Mouse (Mus musculus) embryonic facial prominence, embryonic 15.5 days (tissue): ENCODE measurements around the gene Nell2. TPM values are rescaled to one million over a fixed set of nuclear protein-coding genes. Genes with fewer than 3 reads are reported as not detected.
"Not testable (repeated sequence)": the region's sequence is repeated elsewhere in the genome, so short reads cannot be mapped to it uniquely, and the experiment has no call there.

Source experiments
- ATAC-seq: fragments of 200-750 bp; cut with Nextera tagmentation; 2 replicates; pipeline ENCODE4 v1.8.0; 2017; ENCODE audit warnings: low read depth, moderate TSS enrichment; ENCODE audit not compliant: insufficient number of reproducible peaks, low FRiP score, low TSS enrichment
- H3K27ac ChIP-seq: fragments of 300-500 bp; sonication (generic); replicated peaks from 2 replicates; pipeline ENCODE4 v1.5.1; 2015; ENCODE audit warnings: mild to moderate bottlenecking, inconsistent platforms
- H3K27me3 ChIP-seq: fragments of 300-500 bp; sonication (generic); 2 replicates; pipeline ENCODE4 v1.6.1; 2015; ENCODE audit warnings: inconsistent platforms
- H3K36me3 ChIP-seq: fragments of 300-500 bp; sonication (generic); 2 replicates; pipeline ENCODE4 v1.6.1; 2015; ENCODE audit warnings: mild to moderate bottlenecking, inconsistent platforms
- H3K4me1 ChIP-seq: fragments of 300-500 bp; sonication (generic); 2 replicates; pipeline ENCODE4 v1.6.1; 2015; ENCODE audit warnings: inconsistent platforms
- H3K4me2 ChIP-seq: fragments of 300-500 bp; sonication (generic); replicated peaks from 2 replicates; pipeline ENCODE4 v1.6.1; 2015; ENCODE audit warnings: mild to moderate bottlenecking, inconsistent platforms
- H3K4me3 ChIP-seq: fragments of 300-500 bp; sonication (generic); replicated peaks from 2 replicates; pipeline ENCODE4 v1.5.1; 2015; ENCODE audit warnings: mild to moderate bottlenecking, inconsistent platforms
- H3K9ac ChIP-seq: fragments of 300-500 bp; sonication (generic); 2 replicates; pipeline ENCODE4 v1.6.1; 2015; ENCODE audit warnings: inconsistent platforms
- H3K9me3 ChIP-seq: fragments of 300-500 bp; sonication (generic); replicated peaks from 2 replicates; pipeline ENCODE4 v1.6.1; 2016; ENCODE audit warnings: inconsistent platforms
- WGBS: fragments of 180-500 bp; shearing (Covaris S2); methylation state at CpG from one replicate; pipeline ENCODE4 v1.1.7; 2015; 5-methylcytosine and 5-hydroxymethylcytosine counted together
- polyA plus RNA-seq: library from polyadenylated mRNA; unstranded; fragments of >200 nt; fragmentation: Nextera tagmentation; extraction: Ambion mirVana; gene quantifications from 2 replicates; pipeline ENCODE4 v1.2.1, GENCODE M21; 2015

Gene Nell2
- polyA plus RNA-seq, 1 experiment from 2014 or later = 13.6 TPM

DNA sequence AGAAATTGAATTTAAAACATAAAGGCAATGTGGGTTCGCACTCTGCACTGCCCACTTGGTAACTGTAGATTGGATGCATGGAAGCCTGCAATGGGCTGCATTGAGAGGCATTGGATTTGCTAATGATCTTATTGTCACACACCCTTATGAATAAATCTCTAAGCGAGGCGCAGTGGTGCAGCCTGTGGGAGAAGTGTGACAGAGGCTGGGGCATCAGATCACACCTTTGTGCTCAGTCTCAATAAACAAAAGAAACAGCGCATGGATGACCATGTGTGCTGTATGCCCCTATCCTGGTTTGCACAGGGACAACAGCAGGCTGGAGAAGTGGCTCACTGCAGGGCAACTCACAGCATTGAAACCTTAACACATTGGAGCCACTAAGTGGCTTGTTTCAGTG lies 250.4 kb downstream of the Nell2 start:
- no peak overlapping the region for H3K4me2 ChIP-seq
- H3K4me1 ChIP-seq = no peaks in the 10 kb centered on the region
- no peak overlapping the region for H3K9ac ChIP-seq
- no peaks in the 10 kb centered on the region for H3K36me3 ChIP-seq
- H3K4me3 ChIP-seq = no peak overlapping the region
- H3K9me3 ChIP-seq = no peaks in the 10 kb centered on the region
- WGBS = 95% methylated on average over 4 of the region's 4 CpGs
- H3K27me3 ChIP-seq = no peaks in the 10 kb centered on the region
- no peak for ATAC-seq
- H3K27ac ChIP-seq = no peak overlapping the region

DNA sequence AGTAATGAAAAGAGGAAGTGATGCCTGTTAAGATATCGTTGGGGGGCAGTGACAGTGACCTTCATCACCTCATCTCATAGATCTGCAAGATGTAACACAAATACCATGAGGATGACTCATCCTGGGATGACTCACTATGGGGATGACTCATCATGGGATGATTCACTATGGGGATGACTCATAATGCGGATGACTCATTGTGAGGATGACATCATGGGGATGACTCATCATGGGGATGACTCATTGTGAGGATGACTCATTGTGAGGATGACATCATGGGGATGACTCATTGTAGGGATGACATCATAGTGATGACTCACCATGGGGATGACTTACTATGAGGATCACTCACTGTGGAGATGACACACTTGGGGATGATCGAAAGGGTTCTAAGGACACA lies 251.8 kb downstream of the Nell2 start:
- H3K36me3 ChIP-seq = no peaks in the 10 kb centered on the region
- WGBS = 93% methylated on average over 3 of the region's 3 CpGs
- H3K27me3 ChIP-seq = no peaks in the 10 kb centered on the region
- H3K4me3 ChIP-seq = no peak overlapping the region
- ATAC-seq = no peak
- H3K9me3 ChIP-seq = no peaks in the 10 kb centered on the region
- no peak overlapping the region for H3K4me2 ChIP-seq
- H3K9ac ChIP-seq = no peak overlapping the region
- H3K27ac ChIP-seq = no peak overlapping the region
- no peaks in the 10 kb centered on the region for H3K4me1 ChIP-seq

GRCm38 (mm10) chr15:95275553-95275952 lies 252.8 kb downstream of the Nell2 start:
- Histone ChIP-seq H3K4me2 (no peak overlapping the region), H3K4me3 (no peak overlapping the region), H3K9ac (no peak overlapping the region), H3K27ac (no peak overlapping the region), H3K27me3 (no peaks in the 10 kb centered on the region), H3K36me3 (no peaks in the 10 kb centered on the region), H3K4me1 (no peaks in the 10 kb centered on the region), H3K9me3 (no peaks in the 10 kb centered on the region)
- 80% methylated on average over 5 of the region's 5 CpGs for WGBS
- ATAC-seq = no peak

- WGBS = 68% methylated on average over 3 of the region's 3 CpGs
Measured at GRCm38 (mm10) chr15:95273236-95273635, 255.1 kb downstream of the Nell2 start.

DNA sequence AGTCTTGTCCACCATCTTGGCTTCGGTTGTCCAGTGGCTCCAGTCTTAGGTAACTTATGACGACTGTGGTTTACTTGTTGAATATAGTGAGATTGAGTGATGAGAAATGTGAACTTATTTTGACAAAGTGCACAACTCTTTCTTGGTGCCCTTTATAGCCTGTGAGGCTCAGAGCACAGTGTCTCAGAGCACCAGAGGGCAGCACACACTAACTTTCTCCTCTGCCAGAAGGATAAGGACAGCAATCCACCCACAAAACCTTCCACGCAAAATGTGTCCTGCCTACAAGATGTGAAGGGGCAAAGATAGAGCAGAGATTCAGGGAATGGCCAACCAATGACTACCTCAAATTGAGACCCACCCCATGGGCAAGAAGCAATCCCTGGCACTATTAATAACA lies 256.2 kb downstream of the Nell2 start:
- no peaks in the 10 kb centered on the region for H3K27me3 ChIP-seq
- H3K9me3 ChIP-seq = no peaks in the 10 kb centered on the region
- H3K4me3 ChIP-seq = no peak overlapping the region
- H3K4me2 ChIP-seq = no peak overlapping the region
- ATAC-seq = no peak
- no peak overlapping the region for H3K27ac ChIP-seq
- no peaks in the 10 kb centered on the region for H3K36me3 ChIP-seq
- WGBS = 93% methylated on average over 3 of the region's 3 CpGs
- no peaks in the 10 kb centered on the region for H3K4me1 ChIP-seq
- no peak overlapping the region for H3K9ac ChIP-seq

More at GRCm38 (mm10) chr15:95273236-95273635, 255.1 kb downstream of the Nell2 start:
- no peak overlapping the region for H3K27ac ChIP-seq
- no peak overlapping the region for H3K4me3 ChIP-seq
- H3K9me3 ChIP-seq = no peaks in the 10 kb centered on the region
- H3K27me3 ChIP-seq = no peaks in the 10 kb centered on the region
- H3K9ac ChIP-seq = no peak overlapping the region
- H3K4me2 ChIP-seq = no peak overlapping the region
- H3K4me1 ChIP-seq = no peaks in the 10 kb centered on the region
- no peaks in the 10 kb centered on the region for H3K36me3 ChIP-seq
- ATAC-seq = no peak

GRCm38 (mm10) chr15:95259671-95260450 lies 268.5 kb downstream of the Nell2 start:
- Histone ChIP-seq H3K4me2 (no peak overlapping the region), H3K36me3 (no peaks in the 10 kb centered on the region), H3K27me3 (no peaks in the 10 kb centered on the region), H3K9ac (no peak overlapping the region), H3K4me3 (no peak overlapping the region), H3K9me3 (no peaks in the 10 kb centered on the region), H3K27ac (no peak overlapping the region), H3K4me1 (0 out of 2 replicates have a peak, but pooled peaks cover 4% of the 10 kb centered on the region)
- no peak for ATAC-seq
- 86% methylated on average over 2 of the region's 2 CpGs for WGBS

- no peak overlapping the region for H3K4me3 ChIP-seq
- no peaks in the 10 kb centered on the region for H3K9me3 ChIP-seq
- H3K27ac ChIP-seq = no peak overlapping the region
- no peak overlapping the region for H3K9ac ChIP-seq
- H3K36me3 ChIP-seq = no peaks in the 10 kb centered on the region
- H3K4me2 ChIP-seq = no peak overlapping the region
- WGBS = 57% methylated on average over 9 of the region's 9 CpGs
- no peak for ATAC-seq
- H3K4me1 ChIP-seq = 0 out of 2 replicates have a peak, but pooled peaks cover 4% of the 10 kb centered on the region
- no peaks in the 10 kb centered on the region for H3K27me3 ChIP-seq
Measured at GRCm38 (mm10) chr15:95257131-95257530, 271.2 kb downstream of the Nell2 start.

DNA sequence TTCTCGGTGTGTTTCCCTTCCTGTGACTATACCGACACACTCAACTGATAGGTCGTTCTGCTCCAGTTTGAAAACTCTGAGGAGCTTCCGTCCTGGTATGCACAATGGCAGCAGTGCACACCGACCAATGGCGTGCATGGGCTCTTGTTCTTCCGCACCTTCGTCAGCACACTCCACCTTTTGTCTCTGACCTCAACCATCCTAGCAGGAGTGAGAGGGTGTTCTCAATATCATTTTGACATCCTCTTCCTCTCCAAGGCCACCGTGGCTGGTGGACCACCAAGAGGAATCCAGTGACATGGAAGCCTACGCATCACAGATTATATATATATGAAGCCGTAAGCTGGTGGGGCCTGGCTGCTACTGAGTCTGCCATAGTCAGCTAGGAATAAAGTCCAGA lies 282.8 kb downstream of the Nell2 start:
- H3K36me3 ChIP-seq = no peaks in the 10 kb centered on the region
- no peak overlapping the region for H3K9ac ChIP-seq
- no peak overlapping the region for H3K4me2 ChIP-seq
- H3K27ac ChIP-seq = no peak overlapping the region
- WGBS = 94% methylated on average over 11 of the region's 11 CpGs
- H3K4me3 ChIP-seq = no peak overlapping the region
- no peak for ATAC-seq
- H3K4me1 ChIP-seq = no peaks in the 10 kb centered on the region
- no peaks in the 10 kb centered on the region for H3K9me3 ChIP-seq
- H3K27me3 ChIP-seq = no peaks in the 10 kb centered on the region

- Histone ChIP-seq H3K4me2 (no peak overlapping the region), H3K9me3 (no peaks in the 10 kb centered on the region), H3K36me3 (no peaks in the 10 kb centered on the region), H3K4me1 (no peaks in the 10 kb centered on the region), H3K9ac (no peak overlapping the region), H3K27me3 (no peaks in the 10 kb centered on the region), H3K27ac (no peak overlapping the region), H3K4me3 (no peak overlapping the region)
- ATAC-seq = no peak
- WGBS = 77% methylated on average over 8 of the region's 8 CpGs
Measured at GRCm38 (mm10) chr15:95243876-95244275, 284.5 kb downstream of the Nell2 start.

GRCm38 (mm10) chr15:95241161-95241560 lies 287.2 kb downstream of the Nell2 start:
- Histone ChIP-seq H3K4me1 (no peaks in the 10 kb centered on the region), H3K36me3 (no peaks in the 10 kb centered on the region), H3K4me3 (no peak overlapping the region), H3K9me3 (no peaks in the 10 kb centered on the region), H3K9ac (no peak overlapping the region), H3K4me2 (no peak overlapping the region), H3K27ac (no peak overlapping the region), H3K27me3 (no peaks in the 10 kb centered on the region)
- no peak for ATAC-seq
- 85% methylated on average over 3 of the region's 3 CpGs for WGBS

DNA sequence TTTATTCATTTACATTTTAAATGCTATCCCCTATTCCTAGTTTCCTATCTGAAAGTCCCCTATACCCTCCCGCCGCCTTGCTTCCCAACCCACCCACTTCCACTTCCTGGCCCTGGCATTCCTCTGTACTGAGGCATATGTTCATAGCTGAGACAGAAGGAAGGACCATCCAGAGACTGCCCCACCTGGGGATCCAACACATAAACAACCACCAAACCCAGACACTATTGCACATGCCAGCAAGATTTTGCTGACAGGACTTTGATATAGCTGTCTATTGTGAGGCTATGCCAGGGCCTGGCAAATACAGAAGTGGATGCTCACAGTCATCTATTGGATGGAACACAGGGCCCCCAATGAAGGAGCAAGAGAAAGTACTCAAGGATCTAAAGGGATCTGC lies 291.3 kb downstream of the Nell2 start:
- H3K4me3 ChIP-seq, ATAC-seq, H3K27me3 ChIP-seq, H3K9ac ChIP-seq, H3K4me2 ChIP-seq, H3K36me3 ChIP-seq, H3K4me1 ChIP-seq, H3K9me3 ChIP-seq, H3K27ac ChIP-seq: not testable (repeated sequence)
- WGBS = 83% methylated on average over 2 of the region's 2 CpGs

GRCm38 (mm10) chr15:95236509-95236908 lies 291.9 kb downstream of the Nell2 start:
- H3K4me2 ChIP-seq = no peak overlapping the region
- WGBS = 81% methylated on average over 3 of the region's 3 CpGs
- no peak overlapping the region for H3K4me3 ChIP-seq
- no peaks in the 10 kb centered on the region for H3K36me3 ChIP-seq
- no peak overlapping the region for H3K9ac ChIP-seq
- no peak for ATAC-seq
- H3K27ac ChIP-seq = no peak overlapping the region
- no peaks in the 10 kb centered on the region for H3K27me3 ChIP-seq
- no peaks in the 10 kb centered on the region for H3K9me3 ChIP-seq
- no peaks in the 10 kb centered on the region for H3K4me1 ChIP-seq
